In genomic region chr1:52500314-52500981, GRCm38 (mm10) we compare ENCODE assay signal across 8 mouse cellular contexts. TPM values are rescaled to one million over a fixed set of nuclear protein-coding genes. Genes with fewer than 3 reads are reported as not detected.
DNase-seq lines count a peak whose midpoint lies in the region; ATAC-seq and TF ChIP-seq lines count a peak whose summit lies in the region.

TSS of gene Nab1 (minus strand) at chr1:52500679.

- H3K4me2 ChIP-seq in heart, embryonic 14.5 days (ENCODE audit: low read length) = peak within 1 kb of the TSS; percentile 83
- peak within 1 kb of the TSS; percentile 91 for H3K4me2 ChIP-seq in liver, embryonic 15.5 days
- H3K4me2 ChIP-seq in neural tube, embryonic 11.5 days (ENCODE audit: low read depth) = peak within 1 kb of the TSS; percentile 82
- peak within 1 kb of the TSS; percentile 74 for H3K4me2 ChIP-seq in stomach, embryonic 16.5 days (ENCODE audit: low read depth, low read length)

- peak within 1 kb of the TSS; percentile 70 to 90 for H3K4me3 ChIP-seq in heart, embryonic 14.5 days (ENCODE audit: control insufficient read depth in 1 of 2, insufficient read depth in 1 of 2, low read depth in 1 of 2, low read length in 2 of 2)
- H3K4me3 ChIP-seq in liver, embryonic 15.5 days (replicated peaks) = peak within 1 kb of the TSS; percentile 76
- peak within 1 kb of the TSS; percentile 83 for H3K4me3 ChIP-seq in neural tube, embryonic 11.5 days (ENCODE audit: low read depth, low read length)
- H3K4me3 ChIP-seq in stomach, embryonic 16.5 days (replicated peaks; ENCODE audit: low read length) = peak within 1 kb of the TSS; percentile 81

- H3K9me3 ChIP-seq in heart, embryonic 14.5 days (ENCODE audit: control insufficient read depth, low read length) = no peaks in the 10 kb centered on the region
- H3K9me3 ChIP-seq in liver, embryonic 15.5 days (replicated peaks) = no peaks in the 10 kb centered on the region
- H3K9me3 ChIP-seq in neural tube, embryonic 11.5 days (ENCODE audit: control insufficient read depth, low read length) = no peaks in the 10 kb centered on the region
- H3K9me3 ChIP-seq in stomach, embryonic 16.5 days (replicated peaks; ENCODE audit: control insufficient read depth, low read length) = no peaks in the 10 kb centered on the region

- no peak for TF ChIP-seq CTCF in brain, embryonic 14.5 days (IDR thresholded peaks at IDR 0.05; ENCODE audit: borderline replicate concordance, extremely low read depth, insufficient read depth, insufficient read length)

- peak within 1 kb of the TSS; percentile 95 for H3K9ac ChIP-seq in heart, embryonic 14.5 days (ENCODE audit: low read length)
- peak within 1 kb of the TSS; percentile 70 for H3K9ac ChIP-seq in liver, embryonic 15.5 days
- peak within 1 kb of the TSS; percentile 81 for H3K9ac ChIP-seq in neural tube, embryonic 11.5 days (ENCODE audit: low read length)
- H3K9ac ChIP-seq in stomach, embryonic 16.5 days (ENCODE audit: low read length) = peak within 1 kb of the TSS; percentile 96

- peak; percentile 92 for DNase-seq in CD4-positive helper T cell, adult 2 months (ENCODE audit: low read depth, low spot score)
- DNase-seq in brain, embryonic 14.5 days (ENCODE audit: low read depth) = peak; percentile 70
- peak; percentile 87 for DNase-seq in kidney, postnatal 14 days
- DNase-seq in neural tube, embryonic 11.5 days (ENCODE audit: low spot score) = peak; percentile 55

- peak within 1 kb of the TSS; percentile 75 to 94 for H3K27ac ChIP-seq in heart, embryonic 14.5 days (replicated peaks in 1 of 2; ENCODE audit: control insufficient read depth in 1 of 2, insufficient read depth in 1 of 2, low read depth in 2 of 2, low read length in 2 of 2)
- peak within 1 kb of the TSS; percentile 83 for H3K27ac ChIP-seq in liver, embryonic 15.5 days (replicated peaks)
- peak within 1 kb of the TSS; percentile 27; the same call in 1 of the 2 replicates for H3K27ac ChIP-seq in neural tube, embryonic 11.5 days (ENCODE audit: low read depth, low read length)
- peak within 1 kb of the TSS; percentile 91 for H3K27ac ChIP-seq in stomach, embryonic 16.5 days (ENCODE audit: low read length)

- WGBS in heart, embryonic 14.5 days = 2% methylated on average over 71 of the region's 80 CpGs
- 1% methylated on average over 71 of the region's 80 CpGs for WGBS in liver, embryonic 15.5 days (ENCODE audit: insufficient replicate concordance)
- WGBS in neural tube, embryonic 11.5 days = 0% methylated on average over 6 of the region's 80 CpGs
- WGBS in stomach, embryonic 16.5 days = under 1% methylated on average over 49 of the region's 80 CpGs

- H3K36me3 ChIP-seq in heart, embryonic 14.5 days (ENCODE audit: control insufficient read depth, insufficient read depth, low read length) = no peaks in the 10 kb centered on the region
- H3K36me3 ChIP-seq in liver, embryonic 15.5 days (replicated peaks) = no peaks in the 10 kb centered on the region
- no peaks in the 10 kb centered on the region for H3K36me3 ChIP-seq in neural tube, embryonic 11.5 days (ENCODE audit: control insufficient read depth, insufficient read depth, low read length)
- no peaks in the 10 kb centered on the region for H3K36me3 ChIP-seq in stomach, embryonic 16.5 days (ENCODE audit: control insufficient read depth, insufficient read depth, low read length)

- peak; percentile 79 for ATAC-seq in erythroid progenitor cell, adult 5-6 weeks (replicated peaks; ENCODE audit: low FRiP score, poor library complexity, severe bottlenecking)
- ATAC-seq in heart, embryonic 14.5 days (ENCODE audit: insufficient number of reproducible peaks, insufficient read depth, low FRiP score, low read depth) = peak; percentile 88
- ATAC-seq in liver, embryonic 15.5 days (ENCODE audit: insufficient read depth) = peak; percentile 89
- peak; percentile 80 for ATAC-seq in neural tube, embryonic 11.5 days (ENCODE audit: insufficient read depth, low FRiP score, low TSS enrichment)
- peak; percentile 92 for ATAC-seq in stomach, embryonic 16.5 days (ENCODE audit: insufficient read depth, low FRiP score)

- no peaks in the 10 kb centered on the region for H3K27me3 ChIP-seq in heart, embryonic 14.5 days (ENCODE audit: control insufficient read depth, insufficient read depth, low read length)
- peaks cover 17% of the 10 kb centered on the region for H3K27me3 ChIP-seq in liver, embryonic 15.5 days
- H3K27me3 ChIP-seq in neural tube, embryonic 11.5 days (ENCODE audit: control insufficient read depth, insufficient read depth, low read length) = no peaks in the 10 kb centered on the region
- H3K27me3 ChIP-seq in stomach, embryonic 16.5 days (ENCODE audit: control insufficient read depth, insufficient read depth, low read length) = no peaks in the 10 kb centered on the region

- peaks cover under 1 to 23% of the 10 kb centered on the region in 2 experiments for H3K4me1 ChIP-seq in heart, embryonic 14.5 days (ENCODE audit: control insufficient read depth in 2 of 2, insufficient read depth in 2 of 2, low read length in 2 of 2)
- H3K4me1 ChIP-seq in liver, embryonic 15.5 days (replicated peaks) = peaks cover 19% of the 10 kb centered on the region
- H3K4me1 ChIP-seq in neural tube, embryonic 11.5 days (ENCODE audit: control insufficient read depth, insufficient read depth, low read length) = no peaks in the 10 kb centered on the region
- H3K4me1 ChIP-seq in stomach, embryonic 16.5 days (ENCODE audit: control insufficient read depth, insufficient read depth, low read length) = peaks cover 3% of the 10 kb centered on the region; the same call in 1 of the 2 replicates

- TF ChIP-seq POLR2A in brain, embryonic 14.5 days (IDR thresholded peaks at IDR 0.05; ENCODE audit: borderline replicate concordance, extremely low read depth, insufficient read depth, insufficient read length, poor library complexity, severe bottlenecking) = no peak

RNA-seq across cellular contexts. Expression of gene Nab1, which starts in this region (rescaled TPM):
- 8.6 and 11.5 TPM in 2 replicates for polyA plus RNA-seq in brain, embryonic 14.5 days (2012; rRNA removed)
- total RNA-seq in erythroid progenitor cell, adult 5-6 weeks (2015; ENCODE audit: low replicate concordance) = 9.6 and 14.8 TPM in 2 replicates
- 7.2 and 10.4 TPM in 2 replicates for total RNA-seq in erythroid progenitor cell, adult 5-6 weeks (2017; ENCODE audit: low replicate concordance)
- 32.2 and 32.3 TPM in 2 replicates for polyA plus RNA-seq in heart, embryonic 14.5 days (2014; fragmentation: Nextera tagmentation; extraction: Ambion mirVana)
- polyA plus RNA-seq in liver, embryonic 15.5 days (2015; fragmentation: Nextera tagmentation; extraction: Ambion mirVana) = 15.5 and 18.2 TPM in 2 replicates
- 10.0 and 10.3 TPM in 2 replicates for polyA plus RNA-seq in neural tube, embryonic 11.5 days (2014; fragmentation: Nextera tagmentation; extraction: Ambion mirVana)
- 11.3 and 11.6 TPM in 2 replicates for polyA plus RNA-seq in stomach, embryonic 16.5 days (2015; fragmentation: Nextera tagmentation; extraction: Ambion mirVana)

Comparison
In these comparisons a context has a peak if more than half of its experiments do, and no peak if none do; other contexts are left out.
1. Peak in every context shown above with its lines: DNase-seq, ATAC-seq, H3K4me3 ChIP-seq and H3K27ac ChIP-seq.
2. H3K27ac ChIP-seq: peak in every context shown above with its lines; median percentile 91 in stomach, embryonic 16.5 days; 84 in heart, embryonic 14.5 days; 83 in liver, embryonic 15.5 days; 27 in neural tube, embryonic 11.5 days.